Mouse (Mus musculus) midbrain, embryonic 12.5 days (tissue): Measurements from ENCODE around the gene Gm49510. TPM values are rescaled to one million over a fixed set of nuclear protein-coding genes. Genes with fewer than 3 reads are reported as not detected.
A peak's percentile ranks its signal among the peaks of the same experiment; 100 is the strongest.

Experiments used
- ATAC-seq: fragments of 200-750 bp; cut with Nextera tagmentation; 2 replicates; pipeline ENCODE4 v1.8.0; 2017; ENCODE audit warnings: low read depth, moderate TSS enrichment, moderate library complexity; ENCODE audit not compliant: low FRiP score
- H3K27ac ChIP-seq: fragments of 300-500 bp; sonication (generic); replicated peaks from 2 replicates; pipeline ENCODE4 v1.5.1; 2016; ENCODE audit warnings: mild to moderate bottlenecking
- H3K27me3 ChIP-seq: fragments of 300-500 bp; sonication (generic); 2 replicates; pipeline ENCODE4 v1.6.1; 2016; ENCODE audit warnings: mild to moderate bottlenecking
- H3K36me3 ChIP-seq: fragments of 300-500 bp; sonication (generic); 2 replicates; pipeline ENCODE4 v1.6.1; 2016
- H3K4me1 ChIP-seq: fragments of 300-500 bp; sonication (generic); 2 replicates; pipeline ENCODE4 v1.6.1; 2016
- H3K4me2 ChIP-seq: fragments of 300-500 bp; sonication (generic); replicated peaks from 2 replicates; pipeline ENCODE4 v1.6.1; 2016; ENCODE audit warnings: mild to moderate bottlenecking, moderate library complexity
- H3K4me3 ChIP-seq: fragments of 300-500 bp; sonication (generic); 2 replicates; pipeline ENCODE4 v1.5.1; 2016; ENCODE audit warnings: mild to moderate bottlenecking
- H3K9ac ChIP-seq: fragments of 300-500 bp; sonication (generic); replicated peaks from 2 replicates; pipeline ENCODE4 v1.6.1; 2016; ENCODE audit warnings: mild to moderate bottlenecking, moderate library complexity
- H3K9me3 ChIP-seq: fragments of 300-500 bp; sonication (generic); 2 replicates; pipeline ENCODE4 v1.6.1; 2016; ENCODE audit warnings: mild to moderate bottlenecking
- WGBS: fragments of 180-500 bp; shearing (Covaris S2); methylation state at CpG from one replicate; pipeline ENCODE4 v1.1.7; 2016; 5-methylcytosine and 5-hydroxymethylcytosine counted together
- polyA plus RNA-seq: library from polyadenylated mRNA; unstranded; fragments of >200 nt; fragmentation: Nextera tagmentation; extraction: Ambion mirVana; gene quantifications from 2 replicates; pipeline ENCODE4 v1.2.1, GENCODE M21; 2016

Gm49510 gene
- polyA plus RNA-seq, 1 experiment from 2014 or later = 0.10 TPM

GRCm38 (mm10) chr15:78880432-78880831 lies 19.0 kb upstream of the Gm49510 start:
- WGBS = 96% methylated on average over 8 of the region's 8 CpGs
- ATAC-seq = no peak
- 0 out of 2 replicates have a peak overlapping the region, but pooled peaks have one; percentile 0 for H3K9ac ChIP-seq
- no peak overlapping the region for H3K4me3 ChIP-seq
- H3K4me2 ChIP-seq = no peak overlapping the region
- H3K27me3 ChIP-seq = no peaks in the 10 kb centered on the region
- peaks cover 50% of the 10 kb centered on the region for H3K36me3 ChIP-seq
- no peak overlapping the region for H3K27ac ChIP-seq
- no peaks in the 10 kb centered on the region for H3K9me3 ChIP-seq
- peaks cover 25% of the 10 kb centered on the region for H3K4me1 ChIP-seq

GRCm38 (mm10) chr15:78881828-78882227 lies 17.6 kb upstream of the Gm49510 start:
- H3K4me3 ChIP-seq = no peak overlapping the region
- 87% methylated on average over 3 of the region's 3 CpGs for WGBS
- H3K27ac ChIP-seq = no peak overlapping the region
- no peak overlapping the region for H3K9ac ChIP-seq
- no peak overlapping the region for H3K4me2 ChIP-seq
- peaks cover 14% of the 10 kb centered on the region for H3K4me1 ChIP-seq
- H3K9me3 ChIP-seq = no peaks in the 10 kb centered on the region
- no peaks in the 10 kb centered on the region for H3K27me3 ChIP-seq
- peaks cover 63% of the 10 kb centered on the region for H3K36me3 ChIP-seq
- no peak for ATAC-seq

- H3K27me3 ChIP-seq = no peaks in the 10 kb centered on the region
- no peak for ATAC-seq
- H3K4me2 ChIP-seq = no peak overlapping the region
- no peak overlapping the region for H3K4me3 ChIP-seq
- H3K4me1 ChIP-seq = peaks cover 8% of the 10 kb centered on the region; the same call in 1 of the 2 replicates
- no peak overlapping the region for H3K27ac ChIP-seq
- WGBS = 15% methylated on average over 13 of the region's 13 CpGs
- H3K9ac ChIP-seq = no peak overlapping the region
- H3K9me3 ChIP-seq = no peaks in the 10 kb centered on the region
- H3K36me3 ChIP-seq = peaks cover 90% of the 10 kb centered on the region
Measured at GRCm38 (mm10) chr15:78889401-78889853, 10.0 kb upstream of the Gm49510 start.

- H3K27ac ChIP-seq = no peak overlapping the region
- no peaks in the 10 kb centered on the region for H3K27me3 ChIP-seq
- no peak overlapping the region for H3K4me3 ChIP-seq
- WGBS = 57% methylated on average over 7 of the region's 7 CpGs
- no peak overlapping the region for H3K4me2 ChIP-seq
- H3K9ac ChIP-seq = no peak overlapping the region
- peaks cover 63% of the 10 kb centered on the region for H3K36me3 ChIP-seq
- H3K9me3 ChIP-seq = no peaks in the 10 kb centered on the region
- ATAC-seq = no peak
- H3K4me1 ChIP-seq = peaks cover 8% of the 10 kb centered on the region; the same call in 1 of the 2 replicates
Measured at GRCm38 (mm10) chr15:78892440-78892839, 7.0 kb upstream of the Gm49510 start.

GRCm38 (mm10) chr15:78894726-78895125 lies 4.7 kb upstream of the Gm49510 start:
- ATAC-seq = no peak
- H3K4me3 ChIP-seq = no peak overlapping the region
- no peak overlapping the region for H3K27ac ChIP-seq
- 79% methylated on average over 13 of the region's 13 CpGs for WGBS
- H3K9me3 ChIP-seq = no peaks in the 10 kb centered on the region
- H3K36me3 ChIP-seq = peaks cover 44% of the 10 kb centered on the region
- H3K9ac ChIP-seq = no peak overlapping the region
- peaks cover 5% of the 10 kb centered on the region; the same call in 1 of the 2 replicates for H3K4me1 ChIP-seq
- H3K27me3 ChIP-seq = peaks cover 16% of the 10 kb centered on the region
- H3K4me2 ChIP-seq = no peak overlapping the region

GRCm38 (mm10) chr15:78895741-78896140 lies 3.7 kb upstream of the Gm49510 start:
- Histone ChIP-seq H3K9me3 (no peaks in the 10 kb centered on the region), H3K27ac (0 out of 2 replicates have a peak overlapping the region, but pooled peaks have one; percentile 32), H3K4me3 (no peak overlapping the region), H3K4me2 (no peak overlapping the region), H3K4me1 (peaks cover 15% of the 10 kb centered on the region), H3K27me3 (peaks cover 26% of the 10 kb centered on the region), H3K9ac (no peak overlapping the region), H3K36me3 (peaks cover 36% of the 10 kb centered on the region)
- ATAC-seq = no peak
- 87% methylated on average over 2 of the region's 2 CpGs for WGBS

- H3K9ac ChIP-seq = no peak overlapping the region
- no peak overlapping the region for H3K4me3 ChIP-seq
- no peak for ATAC-seq
- H3K9me3 ChIP-seq = no peaks in the 10 kb centered on the region
- 93% methylated on average over 3 of the region's 3 CpGs for WGBS
- H3K36me3 ChIP-seq = peaks cover 32% of the 10 kb centered on the region
- peaks cover 30% of the 10 kb centered on the region for H3K27me3 ChIP-seq
- H3K4me1 ChIP-seq = peaks cover 19% of the 10 kb centered on the region
- H3K4me2 ChIP-seq = no peak overlapping the region
- H3K27ac ChIP-seq = 0 out of 2 replicates have a peak overlapping the region, but pooled peaks have one; percentile 32
Measured at GRCm38 (mm10) chr15:78896149-78896548, 3.3 kb upstream of the Gm49510 start.

- 90% methylated on average over 4 of the region's 4 CpGs for WGBS
- Histone ChIP-seq H3K4me2 (no peak overlapping the region), H3K4me3 (no peak overlapping the region), H3K9me3 (no peaks in the 10 kb centered on the region), H3K27me3 (peaks cover 40% of the 10 kb centered on the region), H3K36me3 (peaks cover 18% of the 10 kb centered on the region), H3K4me1 (peaks cover 25% of the 10 kb centered on the region), H3K27ac (no peak overlapping the region), H3K9ac (no peak overlapping the region)
- ATAC-seq = no peak
Measured at GRCm38 (mm10) chr15:78897488-78897887, 2.0 kb upstream of the Gm49510 start.

- peaks cover 8% of the 10 kb centered on the region for H3K36me3 ChIP-seq
- no peak overlapping the region for H3K9ac ChIP-seq
- 56% methylated on average over 6 of the region's 6 CpGs for WGBS
- H3K27me3 ChIP-seq = peaks cover 40% of the 10 kb centered on the region
- H3K4me3 ChIP-seq = no peak overlapping the region
- no peaks in the 10 kb centered on the region for H3K9me3 ChIP-seq
- peaks cover 25% of the 10 kb centered on the region for H3K4me1 ChIP-seq
- ATAC-seq = no peak
- H3K27ac ChIP-seq = no peak overlapping the region
- H3K4me2 ChIP-seq = no peak overlapping the region
Measured at GRCm38 (mm10) chr15:78898507-78899001, 913 bp upstream of the Gm49510 start.

- 1% methylated on average over 46 of the region's 47 CpGs for WGBS
- H3K4me1 ChIP-seq = peaks cover 25% of the 10 kb centered on the region
- ATAC-seq = peak; percentile 61
- peak within 1 kb of the TSS; percentile 65 for H3K9ac ChIP-seq
- peak within 1 kb of the TSS; percentile 94 for H3K4me2 ChIP-seq
- no peak within 1 kb of the TSS for H3K27ac ChIP-seq
- H3K27me3 ChIP-seq = peaks cover 40% of the 10 kb centered on the region
- no peaks in the 10 kb centered on the region for H3K36me3 ChIP-seq
- no peaks in the 10 kb centered on the region for H3K9me3 ChIP-seq
- H3K4me3 ChIP-seq = peak within 1 kb of the TSS; percentile 53
Measured at GRCm38 (mm10) chr15:78899740-78900584, 495 bp downstream of the Gm49510 start, which contains the start of gene Sh3bp1. Sh3bp1 (plus strand) TSS chr15:78899768.

- no peaks in the 10 kb centered on the region for H3K9me3 ChIP-seq
- H3K27me3 ChIP-seq = peaks cover 40% of the 10 kb centered on the region
- H3K4me1 ChIP-seq = peaks cover 25% of the 10 kb centered on the region
- H3K9ac ChIP-seq = peak overlapping the region; percentile 43
- no peaks in the 10 kb centered on the region for H3K36me3 ChIP-seq
- no peak for ATAC-seq
- peak overlapping the region; percentile 94 for H3K4me2 ChIP-seq
- no peak overlapping the region for H3K27ac ChIP-seq
- peak overlapping the region; percentile 53 for H3K4me3 ChIP-seq
- 21% methylated on average over 18 of the region's 18 CpGs for WGBS
Measured at GRCm38 (mm10) chr15:78900585-78901421, 1.3 kb downstream of the Gm49510 start.
